Mouse (Mus musculus) ES-CJ7 (cell line): ENCODE measurements around the gene Pdzd2.
"Not testable (repeated sequence)": the region's sequence is repeated elsewhere in the genome, so short reads cannot be mapped to it uniquely, and the experiment has no call there.

Experiments used
- DNase-seq: peaks from one replicate; pipeline ENCODE4 v3.0.0; 2011; ENCODE audit warnings: low read depth, low spot score

Gene Pdzd2

GRCm38 (mm10) chr15:12380057-12380456, 359.7 kb downstream of the Pdzd2 start:
- no peak for DNase-seq

GRCm38 (mm10) chr15:12377800-12378199, 361.9 kb downstream of the Pdzd2 start:
- no peak for DNase-seq

GRCm38 (mm10) chr15:12376491-12377069, 363.1 kb downstream of the Pdzd2 start:
- no peak for DNase-seq

- DNase-seq = peak; percentile 91
Observed at GRCm38 (mm10) chr15:12375641-12376311, 363.9 kb downstream of the Pdzd2 start.

DNA sequence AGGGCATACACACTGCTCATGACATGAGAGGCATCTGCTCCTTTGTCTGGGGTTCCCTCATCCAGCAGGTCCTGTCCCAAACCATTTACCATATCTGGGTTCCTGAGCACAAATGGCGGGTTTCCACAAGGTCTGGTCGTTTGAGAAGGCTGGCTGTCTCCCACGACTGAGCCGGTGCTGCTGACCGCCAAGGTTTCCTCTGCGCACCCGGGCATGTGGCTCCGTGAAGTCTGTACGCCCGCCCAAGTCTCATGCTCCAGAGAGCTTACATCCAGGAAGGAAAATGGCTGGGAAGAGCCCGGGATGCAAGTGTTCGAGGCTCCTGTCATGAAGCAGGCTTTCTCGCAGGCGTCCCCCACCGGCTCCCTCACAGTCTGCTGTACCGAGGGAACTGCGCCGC, 364.8 kb downstream of the Pdzd2 start:
- peak; percentile 21 for DNase-seq

- no peak for DNase-seq
Observed at GRCm38 (mm10) chr15:12373918-12374317, 365.8 kb downstream of the Pdzd2 start.

GRCm38 (mm10) chr15:12373496-12373895, 366.2 kb downstream of the Pdzd2 start:
- no peak for DNase-seq

- DNase-seq = peak; percentile 81
Observed at GRCm38 (mm10) chr15:12371183-12371582, 368.5 kb downstream of the Pdzd2 start.

DNA sequence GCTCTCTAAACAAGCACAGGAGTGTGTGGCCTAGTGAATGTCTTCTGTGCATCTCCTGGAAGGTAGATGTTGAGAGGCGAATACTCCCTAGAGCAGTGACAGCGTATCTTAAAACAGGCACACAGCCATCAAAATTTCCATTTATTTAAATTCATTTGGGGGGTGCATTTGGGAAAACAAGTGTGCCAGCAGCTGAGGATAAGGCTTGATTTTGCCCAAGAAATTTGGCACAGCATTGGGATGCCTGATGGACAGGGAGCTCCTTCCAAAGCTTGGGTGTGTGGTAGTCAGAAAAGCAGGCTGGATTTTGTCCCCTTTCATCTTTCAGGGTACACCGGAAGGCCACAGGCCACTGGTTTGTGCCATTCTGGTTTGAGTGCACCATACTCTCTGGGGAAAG, 369.6 kb downstream of the Pdzd2 start:
- DNase-seq = no peak

DNA sequence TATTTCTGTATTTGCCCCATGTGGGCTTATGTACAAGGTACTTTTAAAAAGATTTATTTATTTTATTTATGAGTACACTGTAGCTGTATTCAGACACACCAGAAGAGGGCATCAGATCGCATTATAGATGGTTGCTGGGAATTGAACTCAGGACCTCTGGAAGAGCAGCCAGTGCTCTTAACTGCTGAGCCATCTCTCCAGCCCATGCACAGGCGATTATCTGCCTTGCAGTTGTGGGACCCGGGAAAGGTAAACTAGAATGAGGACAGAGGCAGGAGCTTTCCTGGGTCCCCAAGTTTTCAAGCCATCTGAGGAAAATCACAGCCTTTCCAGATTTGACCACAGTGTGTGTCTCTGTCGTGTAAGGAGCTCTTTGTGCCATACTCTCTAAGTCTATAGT, 370.9 kb downstream of the Pdzd2 start:
- DNase-seq = no peak

- no peak for DNase-seq
Observed at GRCm38 (mm10) chr15:12368357-12368756, 371.4 kb downstream of the Pdzd2 start.

GRCm38 (mm10) chr15:12367306-12368080, 372.2 kb downstream of the Pdzd2 start:
- no peak for DNase-seq

- not testable (repeated sequence) for DNase-seq
Observed at GRCm38 (mm10) chr15:12366580-12367305, 373.0 kb downstream of the Pdzd2 start.

- no peak for DNase-seq
Observed at GRCm38 (mm10) chr15:12366072-12366469, 373.7 kb downstream of the Pdzd2 start.

DNA sequence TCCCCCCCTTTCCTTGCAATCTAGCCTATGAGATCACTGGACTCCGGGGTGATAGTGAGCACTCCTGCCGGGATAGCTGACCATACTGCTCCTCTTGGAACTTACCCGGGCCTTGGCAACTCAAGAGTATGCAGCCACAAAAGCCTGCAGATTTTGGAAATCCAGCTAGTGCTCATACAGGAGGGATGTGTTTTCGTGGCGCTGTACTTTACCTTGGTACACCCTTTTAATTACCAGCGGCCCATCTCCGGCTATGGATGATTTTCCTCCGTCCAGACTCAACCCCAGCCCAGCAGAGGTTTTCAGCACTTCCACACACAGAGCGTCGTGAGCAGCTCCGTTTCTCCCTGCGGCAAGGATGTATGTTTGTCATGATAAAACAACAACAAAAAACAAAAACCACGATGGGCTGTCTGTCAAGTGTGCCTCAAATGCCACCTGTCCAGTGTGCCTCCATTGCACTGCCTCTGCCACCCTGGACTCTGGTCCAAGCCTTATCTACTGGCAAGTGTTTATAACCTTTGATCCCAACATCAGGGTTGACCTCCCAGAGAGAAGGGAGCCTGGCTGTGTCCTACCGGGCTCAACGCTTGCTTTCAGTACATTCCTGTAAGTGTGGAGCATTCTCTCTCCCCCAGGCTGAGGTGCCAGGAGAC, 374.2 kb downstream of the Pdzd2 start:
- DNase-seq = no peak

DNA sequence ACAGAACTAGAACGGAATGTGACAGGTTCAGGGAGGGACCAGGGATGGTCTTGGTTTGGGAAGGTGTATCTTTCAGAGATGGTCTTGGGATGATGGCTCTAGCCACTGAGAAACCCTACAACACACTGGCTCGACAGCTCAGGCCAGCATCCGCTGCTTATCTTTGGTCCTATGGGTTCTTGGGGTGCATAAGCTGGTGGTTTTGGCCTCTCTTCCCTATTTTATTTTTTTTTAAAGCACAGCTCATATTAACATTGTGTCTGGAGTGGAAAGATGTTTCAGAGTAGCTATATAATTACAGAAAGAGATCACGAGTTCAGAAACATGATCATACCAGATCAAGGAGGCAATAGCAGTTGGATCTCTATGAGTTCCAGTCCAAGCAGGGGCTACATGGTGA, 375.6 kb downstream of the Pdzd2 start:
- DNase-seq = no peak

GRCm38 (mm10) chr15:12362701-12363040, 377.1 kb downstream of the Pdzd2 start:
- DNase-seq = no peak

DNA sequence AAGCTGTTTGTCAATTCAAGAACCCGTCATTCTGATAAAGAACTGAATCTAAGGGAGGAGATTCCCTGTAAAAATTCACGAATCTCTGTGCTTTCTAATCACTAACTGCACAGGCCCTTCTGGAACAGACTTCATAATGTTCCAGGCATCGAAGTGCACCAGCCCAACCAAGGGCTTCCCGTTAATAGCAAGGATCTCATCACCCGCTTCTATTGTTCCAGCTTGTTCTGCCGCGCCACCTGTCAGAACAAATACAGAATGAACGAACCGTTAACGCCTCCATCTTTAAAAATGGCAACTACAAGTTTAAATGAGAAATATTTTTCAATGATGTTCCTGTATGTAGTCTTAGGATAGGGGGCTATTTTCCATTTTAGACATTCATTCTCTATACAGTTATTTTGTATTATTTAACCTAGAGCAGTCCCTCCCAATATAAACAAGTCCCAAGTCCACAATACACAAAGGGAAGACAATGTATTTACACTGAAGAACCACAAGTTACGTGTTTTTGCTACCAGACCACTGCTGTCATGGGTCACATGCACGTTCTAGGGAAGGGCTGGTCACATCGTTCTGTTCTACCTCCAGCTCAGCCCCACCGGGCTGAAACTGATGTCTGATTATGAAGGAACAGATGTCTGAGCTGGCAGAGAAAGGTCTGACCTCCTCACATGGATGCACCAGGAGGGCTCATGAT, 377.6 kb downstream of the Pdzd2 start:
- DNase-seq = no peak

- no peak for DNase-seq
Observed at GRCm38 (mm10) chr15:12360519-12361212, 379.1 kb downstream of the Pdzd2 start.

DNA sequence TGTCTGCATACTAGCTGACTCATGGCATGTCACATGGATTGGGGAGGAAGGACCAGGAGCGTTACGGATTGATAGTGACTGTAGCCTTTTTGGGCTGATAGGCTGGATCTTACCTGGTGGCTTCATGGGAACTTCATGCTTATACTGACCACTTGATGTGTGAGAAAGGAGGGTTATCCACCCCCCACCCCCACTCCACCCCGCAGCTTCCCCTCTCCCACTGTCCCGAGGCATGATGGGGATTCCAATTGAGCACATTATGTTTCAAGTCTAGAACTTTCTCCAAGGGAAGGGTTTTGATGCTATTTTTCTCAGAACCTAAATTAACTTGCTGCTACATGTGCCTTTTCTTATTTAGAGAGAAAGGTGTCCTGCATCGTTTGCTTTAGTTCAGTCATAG, 381.3 kb downstream of the Pdzd2 start:
- DNase-seq = no peak

DNA sequence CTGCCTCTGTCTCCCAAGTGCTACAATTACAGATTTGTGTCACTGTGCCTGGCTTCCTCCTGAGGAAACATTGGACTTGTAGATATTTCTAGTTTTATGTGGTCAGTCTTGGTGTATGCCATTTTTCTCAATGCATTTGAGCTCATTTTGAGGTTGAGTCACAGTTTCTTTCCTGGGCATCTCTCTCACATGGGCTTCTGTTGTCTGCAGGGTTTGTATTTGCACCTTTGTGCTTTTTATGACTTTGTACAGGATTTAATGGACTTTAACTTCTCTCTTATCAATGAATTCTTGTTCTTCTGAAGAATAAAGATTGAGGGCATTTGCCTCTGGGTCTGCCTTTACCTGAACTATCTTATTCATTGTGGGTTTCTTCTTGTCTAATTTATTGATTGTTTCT, 382.3 kb downstream of the Pdzd2 start:
- no peak for DNase-seq
